ENCODE assay signal across 1 mouse cellular context in genomic region chr4:152190096-152190653, GRCm38 (mm10).
TF ChIP-seq lines count a peak whose summit lies in the region.

No protein-coding gene starts in this region.

TF ChIP-seq in MEL, 35 proteins besides CTCF, POLR2A, EP300 and RAD21 (continued from another document):
- no peak for TF ChIP-seq POLR2AphosphoS5 (IDR thresholded peaks at IDR 0.05; ENCODE audit: borderline replicate concordance, low read depth, low read length)
- no peak for TF ChIP-seq CHD1 (IDR thresholded peaks at IDR 0.05; ENCODE audit: low read depth, low read length)
- TF ChIP-seq MAX (IDR thresholded peaks at IDR 0.05; ENCODE audit: low read length), result peak; percentile 78
- TF ChIP-seq MYC (IDR thresholded peaks at IDR 0.05; ENCODE audit: low read depth, low read length), result peak; percentile 72; the same call in 1 of the 2 replicates
- TF ChIP-seq ETS1 (IDR thresholded peaks at IDR 0.05; ENCODE audit: low read depth, low read length), result peak; percentile 61
- no peak for TF ChIP-seq BHLHE40 (IDR thresholded peaks at IDR 0.05; ENCODE audit: borderline replicate concordance, low read depth, low read length)
- no peak for TF ChIP-seq NRF1 (IDR thresholded peaks at IDR 0.05; ENCODE audit: insufficient read depth, low read depth, low read length, poor library complexity, severe bottlenecking)
- peak; percentile 82; the same call in 1 of the 2 replicates for TF ChIP-seq SIN3A (IDR thresholded peaks at IDR 0.05; ENCODE audit: low read length)
- no peak for TF ChIP-seq RCOR1 (IDR thresholded peaks at IDR 0.05; ENCODE audit: low read depth, low read length)
- TF ChIP-seq MAFK (IDR thresholded peaks at IDR 0.05; ENCODE audit: borderline replicate concordance, low read depth, low read length), result no peak
- no peak for TF ChIP-seq TCF12 (IDR thresholded peaks at IDR 0.05; ENCODE audit: low read depth, low read length)
- TF ChIP-seq NELFE (IDR thresholded peaks at IDR 0.05; ENCODE audit: low read depth, low read length), result no peak
- TF ChIP-seq POLR2AphosphoS2 (IDR thresholded peaks at IDR 0.05; ENCODE audit: low read length), result no peak
- TF ChIP-seq KAT2A (conservative IDR thresholded peaks at IDR 0.05; ENCODE audit: low read depth, low read length), result no peak
- TF ChIP-seq MAZ (IDR thresholded peaks at IDR 0.05; ENCODE audit: low read depth, low read length), result peak; percentile 62; the same call in 1 of the 2 replicates
- peak; percentile 64 for TF ChIP-seq MXI1 (IDR thresholded peaks at IDR 0.05; ENCODE audit: low read depth, low read length)
- TF ChIP-seq USF2 (IDR thresholded peaks at IDR 0.05; ENCODE audit: borderline replicate concordance in 1 of 2, insufficient read depth in 1 of 2, low read depth in 1 of 2, low read length in 2 of 2), result no peak
- TF ChIP-seq MEF2A (IDR thresholded peaks at IDR 0.05; ENCODE audit: extremely low read depth, insufficient replicate concordance, low read depth, low read length, poor library complexity, severe bottlenecking), result no peak
- TF ChIP-seq USF1 (IDR thresholded peaks at IDR 0.05; ENCODE audit: low read depth, low read length), result no peak
- peak; percentile 78 for TF ChIP-seq GABPA (IDR thresholded peaks at IDR 0.05; ENCODE audit: low read depth, low read length)
- peak; percentile 42; the same call in 1 of the 2 replicates for TF ChIP-seq HCFC1 (IDR thresholded peaks at IDR 0.05; ENCODE audit: low read depth, low read length)
- TF ChIP-seq ZC3H11A (IDR thresholded peaks at IDR 0.05; ENCODE audit: low read depth, low read length), result no peak
